ENCODE assay signal across 17 mouse cellular contexts in the genomic region with DNA sequence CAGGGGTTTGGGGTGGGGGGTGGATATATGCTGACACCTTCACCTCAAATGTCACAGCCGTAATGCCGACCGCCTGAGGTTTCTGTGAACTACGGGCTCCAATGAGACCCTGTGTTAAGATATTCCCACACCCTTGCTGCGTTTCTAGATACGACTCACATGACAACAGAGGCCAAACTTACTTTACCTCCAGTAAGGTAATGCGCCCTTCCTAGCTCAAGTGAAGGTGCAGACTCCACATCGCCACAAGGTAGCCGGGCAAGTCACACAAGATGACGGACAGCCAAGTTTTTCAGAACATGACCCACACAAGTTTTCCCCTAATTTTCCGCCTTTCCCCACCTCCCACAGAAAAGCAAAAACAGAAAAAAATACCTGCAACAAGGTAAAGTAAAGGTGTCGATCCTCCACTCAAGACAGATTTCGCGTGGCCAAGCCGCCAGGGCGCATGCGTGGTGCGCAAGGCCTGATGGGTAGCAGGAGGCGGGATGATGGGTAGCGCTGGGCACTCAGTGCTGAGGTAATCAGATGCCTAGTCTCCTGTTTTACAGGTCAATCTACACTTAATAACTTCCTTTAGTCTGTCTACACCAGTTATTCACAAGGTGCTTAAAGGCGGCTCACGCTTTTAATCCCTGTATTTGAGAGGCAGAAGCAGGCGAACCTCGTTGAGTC. TPM values are rescaled to one million over a fixed set of nuclear protein-coding genes. Genes with fewer than 3 reads are reported as not detected.
"Had no signal": no experiment of that assay in that cellular context is flagged by ENCODE, and none has a peak within 500 bp of the region (broad histone marks: within the 10 kb centered on the region; RNA-seq: fewer than 3 reads in every experiment).

No protein-coding gene starts in this region.

- DNase-seq: kidney, postnatal 10 days; kidney, postnatal 4 days; liver, postnatal 0 days; retina, postnatal 1 day; right cerebral cortex, postnatal 4 days; spleen, adult 18-20 months; thymus, postnatal 4 days had no signal

- H3K4me3 ChIP-seq: layer of hippocampus, adult 2 months; limb, embryonic 10.5 days; liver, embryonic 12.5 days; lung, embryonic 15.5 days; midbrain, embryonic 12.5 days; neural tube, embryonic 13.5 days had no signal

- H3K9ac ChIP-seq: liver, embryonic 12.5 days; liver, postnatal 0 days; lung, embryonic 15.5 days; midbrain, embryonic 12.5 days; neural tube, embryonic 13.5 days had no signal

- H3K36me3 ChIP-seq: limb, embryonic 10.5 days; liver, embryonic 12.5 days; lung, embryonic 15.5 days; midbrain, embryonic 12.5 days; neural tube, embryonic 13.5 days had no signal

- H3K4me1 ChIP-seq: limb, embryonic 10.5 days; liver, embryonic 12.5 days; lung, embryonic 15.5 days had no signal

- H3K9me3 ChIP-seq: limb, embryonic 10.5 days; liver, embryonic 12.5 days; lung, embryonic 15.5 days; midbrain, embryonic 12.5 days; neural tube, embryonic 13.5 days had no signal

- H3K4me2 ChIP-seq: liver, embryonic 12.5 days; lung, embryonic 15.5 days; midbrain, embryonic 12.5 days; neural tube, embryonic 13.5 days had no signal

- H3K27me3 ChIP-seq: liver, embryonic 12.5 days; lung, embryonic 15.5 days; midbrain, embryonic 12.5 days; neural tube, embryonic 13.5 days had no signal

- H3K27ac ChIP-seq: layer of hippocampus, adult 2 months; limb, embryonic 10.5 days; liver, embryonic 12.5 days; lung, embryonic 15.5 days; midbrain, embryonic 12.5 days; neural tube, embryonic 13.5 days had no signal

- ATAC-seq: liver, embryonic 12.5 days; liver, postnatal 0 days; midbrain, embryonic 16.5 days had no signal

RNA-seq across cellular contexts. Expression of a gene that starts 12.1 kb away (rescaled TPM):
- polyA plus RNA-seq: kidney, embryonic 14.5 days; limb, embryonic 10.5 days; limb, embryonic 14.5 days; liver, embryonic 12.5 days; liver, postnatal 0 days; lung, embryonic 15.5 days; midbrain, embryonic 12.5 days; midbrain, embryonic 16.5 days; neural tube, embryonic 13.5 days; stomach, embryonic 14.5 days had no signal

RNA-seq across cellular contexts. Expression of a gene that starts 50.5 kb away (rescaled TPM):
- polyA plus RNA-seq: kidney, embryonic 14.5 days; limb, embryonic 10.5 days; limb, embryonic 14.5 days; liver, embryonic 12.5 days; liver, postnatal 0 days; lung, embryonic 15.5 days; midbrain, embryonic 12.5 days; midbrain, embryonic 16.5 days; neural tube, embryonic 13.5 days; stomach, embryonic 14.5 days had no signal
